Mouse (Mus musculus): ENCODE measurements around the gene Tspan13. TPM values are rescaled to one million over a fixed set of nuclear protein-coding genes. Genes with fewer than 3 reads are reported as not detected.

Tspan13 gene
- polyA plus RNA-seq, 1 experiment from 2014 or later: 18.2 TPM

GRCm38 (mm10) chr12:36020081-36020480 lies 22.2 kb downstream of the Tspan13 start:
- Histone ChIP-seq H3K4me3 (ENCODE audit: inconsistent target) (no peak overlapping the region), H3K27ac (no peak overlapping the region), H3K36me3 (ENCODE audit: inconsistent target) (no peaks in the 10 kb centered on the region), H3K79me2 (ENCODE audit: inconsistent target) (no peaks in the 10 kb centered on the region)
- 93% methylated on average over 3 of the region's 3 CpGs for WGBS (ENCODE audit: missing documents)

DNA sequence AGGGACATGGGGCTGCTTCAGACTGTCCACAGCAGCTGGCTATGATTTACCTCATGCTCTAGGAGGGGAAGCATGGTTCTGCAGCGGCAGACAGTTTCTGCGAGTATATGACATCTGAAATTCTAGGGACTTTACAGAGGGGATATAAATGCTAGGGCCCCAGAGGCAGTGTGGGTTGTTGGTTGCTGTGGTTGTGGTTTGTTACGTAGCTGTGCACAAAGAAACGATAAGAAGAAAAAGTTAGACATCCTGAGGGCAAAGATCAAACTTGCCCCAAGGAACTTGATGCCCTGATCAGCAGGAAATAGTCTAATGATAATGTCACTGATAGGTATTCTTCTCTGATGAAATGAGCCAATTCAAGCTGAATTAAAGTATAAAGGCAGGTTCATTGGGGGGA lies 22.7 kb downstream of the Tspan13 start:
- Histone ChIP-seq H3K27ac (no peak overlapping the region), H3K4me3 (ENCODE audit: inconsistent target) (no peak overlapping the region), H3K79me2 (ENCODE audit: inconsistent target) (no peaks in the 10 kb centered on the region), H3K36me3 (ENCODE audit: inconsistent target) (no peaks in the 10 kb centered on the region)
- 39% methylated on average over 4 of the region's 4 CpGs for WGBS (ENCODE audit: missing documents)

DNA sequence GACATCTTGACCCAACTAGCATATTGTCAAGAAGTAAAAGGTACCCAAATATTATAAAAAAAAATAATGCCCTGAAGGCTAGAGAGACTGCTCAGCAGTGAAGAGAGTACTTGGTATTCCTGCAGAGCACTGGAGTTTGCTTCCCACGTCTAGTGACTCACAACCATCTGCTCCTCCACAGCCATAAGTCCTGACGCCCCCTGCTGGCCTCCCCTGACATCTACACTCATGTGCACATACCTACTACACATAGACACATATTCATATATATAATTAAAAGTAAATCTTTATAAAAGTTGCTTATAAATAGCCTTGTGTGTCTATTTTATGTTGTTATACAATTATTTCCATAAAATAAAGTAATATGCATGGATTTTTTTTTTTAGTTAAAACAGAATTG lies 24.5 kb downstream of the Tspan13 start:
- H3K4me3 ChIP-seq (ENCODE audit: inconsistent target): no peak overlapping the region
- H3K79me2 ChIP-seq (ENCODE audit: inconsistent target): no peaks in the 10 kb centered on the region
- no peaks in the 10 kb centered on the region for H3K36me3 ChIP-seq (ENCODE audit: inconsistent target)
- no peak overlapping the region for H3K27ac ChIP-seq
- WGBS (ENCODE audit: missing documents): 86% methylated on average over 2 of the region's 2 CpGs

- Histone ChIP-seq H3K36me3 (ENCODE audit: inconsistent target) (no peaks in the 10 kb centered on the region), H3K4me3 (ENCODE audit: inconsistent target) (no peak overlapping the region), H3K27ac (no peak overlapping the region), H3K79me2 (ENCODE audit: inconsistent target) (no peaks in the 10 kb centered on the region)
- 82% methylated on average over 7 of the region's 7 CpGs for WGBS (ENCODE audit: missing documents)
Observed at GRCm38 (mm10) chr12:36013216-36013910, 28.9 kb downstream of the Tspan13 start.

DNA sequence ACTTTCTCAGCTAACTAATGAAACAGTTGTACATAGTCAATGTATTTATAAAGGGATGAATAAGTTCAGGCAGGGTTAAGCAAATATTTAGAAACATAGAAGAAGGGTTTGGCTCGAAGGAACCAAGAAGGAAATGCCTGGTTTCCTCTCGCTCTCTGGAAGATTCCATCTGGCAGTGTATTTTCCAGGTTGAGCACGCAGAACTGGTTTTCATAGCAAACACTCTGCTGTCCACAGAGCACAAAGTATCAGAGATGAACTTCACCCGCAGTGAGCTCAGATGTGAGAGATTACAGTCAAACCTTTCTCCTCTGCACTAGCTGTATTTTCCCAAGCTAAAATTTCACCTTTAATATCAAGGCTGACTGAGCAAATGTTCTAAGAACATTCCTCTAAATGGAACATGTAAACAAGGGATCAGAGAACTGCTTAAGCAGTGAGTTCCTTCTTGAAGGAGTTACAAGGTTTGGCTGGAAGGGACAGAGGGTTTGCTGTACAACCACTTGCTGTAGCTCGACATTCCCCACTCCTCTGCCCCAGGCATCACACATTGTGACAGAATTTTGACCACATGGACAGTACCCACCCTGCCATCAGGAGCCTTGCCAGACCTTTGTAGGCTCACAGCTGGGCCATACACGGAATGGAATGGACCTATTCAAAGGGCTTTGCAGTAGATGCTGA lies 33.8 kb downstream of the Tspan13 start:
- Histone ChIP-seq H3K36me3 (ENCODE audit: inconsistent target) (no peaks in the 10 kb centered on the region), H3K79me2 (ENCODE audit: inconsistent target) (no peaks in the 10 kb centered on the region), H3K4me3 (ENCODE audit: inconsistent target) (no peak overlapping the region), H3K27ac (no peak overlapping the region)
- WGBS (ENCODE audit: missing documents): 56% methylated on average over 6 of the region's 6 CpGs

- no peak overlapping the region for H3K27ac ChIP-seq
- no peaks in the 10 kb centered on the region for H3K79me2 ChIP-seq (ENCODE audit: inconsistent target)
- H3K36me3 ChIP-seq (ENCODE audit: inconsistent target): no peaks in the 10 kb centered on the region
- WGBS (ENCODE audit: missing documents): 97% methylated on average over 2 of the region's 2 CpGs
- H3K4me3 ChIP-seq (ENCODE audit: inconsistent target): no peak overlapping the region
Observed at GRCm38 (mm10) chr12:36007581-36007980, 34.7 kb downstream of the Tspan13 start.

- 94% methylated on average over 4 of the region's 4 CpGs for WGBS (ENCODE audit: missing documents)
Observed at GRCm38 (mm10) chr12:36004714-36005113, 37.6 kb downstream of the Tspan13 start.

DNA sequence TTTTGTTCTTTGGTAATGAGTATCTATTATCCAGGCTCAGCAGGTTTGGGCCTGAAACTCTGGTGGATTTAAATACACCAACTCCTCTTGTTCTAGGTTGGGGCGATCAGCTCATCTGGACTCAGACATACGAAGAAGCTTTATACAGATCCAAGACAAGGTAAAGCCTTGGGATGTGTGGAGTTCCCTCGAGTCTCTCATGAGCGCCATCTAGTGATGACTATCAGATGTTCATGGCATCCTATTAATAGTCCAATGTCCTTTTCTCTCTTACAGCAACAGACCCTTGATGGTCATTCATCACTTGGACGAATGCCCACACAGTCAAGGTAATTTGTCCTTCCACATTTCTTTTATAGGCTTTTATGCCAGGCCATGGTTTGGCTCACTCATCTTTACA lies 46.5 kb downstream of the Tspan13 start:
- no peaks in the 10 kb centered on the region for H3K36me3 ChIP-seq (ENCODE audit: inconsistent target)
- WGBS (ENCODE audit: missing documents): 23% methylated on average over 5 of the region's 5 CpGs
- no peak overlapping the region for H3K4me3 ChIP-seq (ENCODE audit: inconsistent target)
- H3K79me2 ChIP-seq (ENCODE audit: inconsistent target): no peaks in the 10 kb centered on the region
- H3K27ac ChIP-seq: no peak overlapping the region

More at GRCm38 (mm10) chr12:36004714-36005113, 37.6 kb downstream of the Tspan13 start:
- no peaks in the 10 kb centered on the region for H3K79me2 ChIP-seq (ENCODE audit: inconsistent target)
- H3K4me3 ChIP-seq (ENCODE audit: inconsistent target): no peak overlapping the region
- no peaks in the 10 kb centered on the region for H3K36me3 ChIP-seq (ENCODE audit: inconsistent target)
- H3K27ac ChIP-seq: no peak overlapping the region

DNA sequence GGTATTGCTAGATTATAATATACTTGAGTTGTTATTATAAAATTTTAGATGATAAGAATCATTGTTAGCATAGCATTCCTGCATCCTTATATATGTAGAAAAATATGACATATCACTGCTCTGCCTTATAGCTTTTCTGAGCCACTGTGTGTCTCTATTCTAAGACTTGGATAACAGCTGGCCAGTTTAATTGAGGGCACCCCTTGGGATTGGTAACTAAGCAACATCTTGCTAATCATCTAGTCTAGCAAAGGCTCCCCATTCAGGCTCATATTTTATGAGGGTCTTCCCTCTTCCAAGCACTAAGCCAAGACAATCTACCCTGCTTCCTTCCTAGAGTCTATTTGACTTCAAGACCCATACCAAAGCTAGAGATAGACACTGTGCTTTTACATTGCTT lies 48.2 kb downstream of the Tspan13 start:
- H3K36me3 ChIP-seq (ENCODE audit: inconsistent target): no peaks in the 10 kb centered on the region
- no peak overlapping the region for H3K4me3 ChIP-seq (ENCODE audit: inconsistent target)

GRCm38 (mm10) chr12:35993583-35993982 lies 48.7 kb downstream of the Tspan13 start:
- Histone ChIP-seq H3K4me3 (ENCODE audit: inconsistent target) (no peak overlapping the region), H3K79me2 (ENCODE audit: inconsistent target) (no peaks in the 10 kb centered on the region), H3K36me3 (ENCODE audit: inconsistent target) (no peaks in the 10 kb centered on the region), H3K27ac (no peak overlapping the region)
- 92% methylated on average over 3 of the region's 3 CpGs for WGBS (ENCODE audit: missing documents)

More for the DNA sequence above, 48.2 kb downstream of the Tspan13 start:
- no peaks in the 10 kb centered on the region for H3K79me2 ChIP-seq (ENCODE audit: inconsistent target)
- no peak overlapping the region for H3K27ac ChIP-seq

GRCm38 (mm10) chr12:35992711-35993110 lies 49.6 kb downstream of the Tspan13 start, which contains the start of gene Agr2:
Gene Agr2, plus strand, starts transcription at chr12:35992907.
- 87% methylated on average over 9 of the region's 9 CpGs for WGBS (ENCODE audit: missing documents)
- H3K36me3 ChIP-seq (ENCODE audit: inconsistent target): no peaks in the 10 kb centered on the region

GRCm38 (mm10) chr12:35984743-35985142 lies 57.6 kb downstream of the Tspan13 start:
- H3K79me2 ChIP-seq (ENCODE audit: inconsistent target): no peaks in the 10 kb centered on the region
- 91% methylated on average over 5 of the region's 5 CpGs for WGBS (ENCODE audit: missing documents)
- H3K4me3 ChIP-seq (ENCODE audit: inconsistent target): no peak overlapping the region
- H3K27ac ChIP-seq: no peak overlapping the region
- no peaks in the 10 kb centered on the region for H3K36me3 ChIP-seq (ENCODE audit: inconsistent target)

More at GRCm38 (mm10) chr12:35992711-35993110, 49.6 kb downstream of the Tspan13 start, which contains the start of gene Agr2:
- no peaks in the 10 kb centered on the region for H3K79me2 ChIP-seq (ENCODE audit: inconsistent target)
- H3K27ac ChIP-seq: no peak within 1 kb of the TSS
- no peak within 1 kb of the TSS for H3K4me3 ChIP-seq (ENCODE audit: inconsistent target)

DNA sequence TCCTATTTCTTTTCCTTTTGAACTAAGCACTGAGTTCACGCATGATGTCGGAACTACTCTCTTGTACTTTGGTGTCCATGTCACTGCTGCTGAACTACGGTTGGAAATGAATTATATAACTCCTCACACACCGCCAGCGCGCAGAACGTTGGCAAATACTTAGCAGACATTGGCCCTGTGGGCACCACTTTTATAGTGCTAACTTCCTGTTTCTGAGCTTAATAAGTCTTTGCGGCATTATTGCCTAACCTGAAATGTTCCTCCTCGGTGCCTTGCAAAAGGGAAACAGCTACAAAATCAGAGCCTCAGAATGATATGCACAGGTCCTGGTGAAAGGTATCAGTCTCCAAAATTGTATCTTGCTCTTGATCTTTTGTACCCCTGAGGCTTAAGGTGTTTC lies 58.8 kb downstream of the Tspan13 start:
- Histone ChIP-seq H3K4me3 (ENCODE audit: inconsistent target) (no peak overlapping the region), H3K36me3 (ENCODE audit: inconsistent target) (no peaks in the 10 kb centered on the region), H3K27ac (no peak overlapping the region), H3K79me2 (ENCODE audit: inconsistent target) (no peaks in the 10 kb centered on the region)
- WGBS (ENCODE audit: missing documents): 1% methylated on average over 9 of the region's 9 CpGs

DNA sequence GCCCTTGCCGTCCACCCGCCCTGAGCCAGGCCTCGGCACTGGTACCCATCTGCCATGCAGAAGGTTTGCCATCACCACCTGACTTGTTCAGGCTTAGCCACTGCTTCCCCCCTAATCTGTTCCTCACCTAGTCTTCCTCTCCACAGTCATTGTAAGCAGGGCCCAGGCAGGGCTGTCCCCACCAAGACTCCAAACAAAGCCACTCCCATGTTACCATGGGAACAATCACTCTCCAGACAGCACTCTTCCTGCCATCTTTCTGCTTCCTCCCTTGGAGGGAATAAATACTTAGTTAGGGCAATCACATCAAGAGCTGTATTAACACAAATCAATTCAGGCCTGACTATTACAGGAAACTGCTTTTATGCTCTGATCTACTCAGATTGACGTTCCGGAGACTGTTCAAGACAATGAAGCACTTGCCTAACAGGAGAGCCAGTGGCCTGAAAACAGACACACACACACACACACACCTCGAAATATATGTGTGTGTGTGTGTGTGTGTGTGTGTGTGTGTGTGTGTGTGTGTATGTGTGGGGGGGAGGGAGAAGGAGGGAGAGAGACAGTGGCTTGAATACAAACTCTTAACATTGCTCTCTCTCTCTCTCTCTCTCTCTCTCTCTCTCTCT lies 60.5 kb downstream of the Tspan13 start:
- 30% methylated on average over 6 of the region's 6 CpGs for WGBS (ENCODE audit: missing documents)
- H3K27ac ChIP-seq: no peak overlapping the region
- H3K79me2 ChIP-seq (ENCODE audit: inconsistent target): no peaks in the 10 kb centered on the region
- no peak overlapping the region for H3K4me3 ChIP-seq (ENCODE audit: inconsistent target)
- no peaks in the 10 kb centered on the region for H3K36me3 ChIP-seq (ENCODE audit: inconsistent target)

DNA sequence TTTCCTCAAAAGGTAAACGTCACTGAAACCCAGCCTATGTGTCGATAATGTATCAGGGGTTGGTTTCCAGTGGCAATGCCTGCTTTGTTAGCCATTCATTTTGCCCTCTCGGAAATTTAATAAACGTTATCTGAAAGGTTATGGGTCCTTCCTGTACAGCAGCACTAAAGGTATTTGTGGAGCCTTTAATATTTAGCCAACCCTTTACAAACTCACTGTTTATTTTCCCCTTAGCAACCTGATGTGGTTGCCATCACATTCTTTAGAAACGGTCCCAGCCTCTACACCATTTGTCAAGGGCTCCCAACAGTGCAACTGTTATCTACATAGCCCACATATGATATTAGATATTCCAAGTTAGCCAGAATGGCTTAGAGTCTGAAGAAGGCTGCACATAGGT lies 62.7 kb downstream of the Tspan13 start:
- no peaks in the 10 kb centered on the region for H3K79me2 ChIP-seq (ENCODE audit: inconsistent target)
- no peaks in the 10 kb centered on the region for H3K36me3 ChIP-seq (ENCODE audit: inconsistent target)
- H3K4me3 ChIP-seq (ENCODE audit: inconsistent target): no peak overlapping the region
- no peak overlapping the region for H3K27ac ChIP-seq
- 92% methylated on average over 5 of the region's 5 CpGs for WGBS (ENCODE audit: missing documents)
